Mouse (Mus musculus): Measurements from ENCODE around the gene Gm1113.
A peak's percentile ranks its signal among the peaks of the same experiment; 100 is the strongest.

The Gm1113 gene

DNA sequence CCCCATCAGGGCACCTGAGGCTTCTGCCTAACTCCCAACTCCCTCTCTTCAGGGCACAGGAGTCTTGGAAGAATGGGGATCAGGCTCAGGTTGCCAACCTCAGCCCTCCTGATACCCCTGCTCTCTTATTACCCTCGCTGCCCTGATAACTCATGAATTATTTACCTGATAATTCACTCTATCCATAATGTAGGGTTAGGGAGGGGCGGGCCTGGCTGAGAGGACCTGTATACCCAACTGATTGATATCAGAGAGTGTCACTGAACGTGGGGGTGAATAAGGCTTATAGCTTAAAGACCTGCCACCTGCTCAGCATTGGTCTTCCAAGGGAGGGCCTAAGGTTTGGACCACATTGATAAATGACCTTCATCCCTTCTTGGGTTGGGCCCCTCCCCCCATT, at the start of gene Gm1113:
Gene Gm1113 (minus strand): TSS at position 101 of the 400 bp plus-strand sequence.
- DNase-seq (ENCODE audit: low spot score) = no peak

DNA sequence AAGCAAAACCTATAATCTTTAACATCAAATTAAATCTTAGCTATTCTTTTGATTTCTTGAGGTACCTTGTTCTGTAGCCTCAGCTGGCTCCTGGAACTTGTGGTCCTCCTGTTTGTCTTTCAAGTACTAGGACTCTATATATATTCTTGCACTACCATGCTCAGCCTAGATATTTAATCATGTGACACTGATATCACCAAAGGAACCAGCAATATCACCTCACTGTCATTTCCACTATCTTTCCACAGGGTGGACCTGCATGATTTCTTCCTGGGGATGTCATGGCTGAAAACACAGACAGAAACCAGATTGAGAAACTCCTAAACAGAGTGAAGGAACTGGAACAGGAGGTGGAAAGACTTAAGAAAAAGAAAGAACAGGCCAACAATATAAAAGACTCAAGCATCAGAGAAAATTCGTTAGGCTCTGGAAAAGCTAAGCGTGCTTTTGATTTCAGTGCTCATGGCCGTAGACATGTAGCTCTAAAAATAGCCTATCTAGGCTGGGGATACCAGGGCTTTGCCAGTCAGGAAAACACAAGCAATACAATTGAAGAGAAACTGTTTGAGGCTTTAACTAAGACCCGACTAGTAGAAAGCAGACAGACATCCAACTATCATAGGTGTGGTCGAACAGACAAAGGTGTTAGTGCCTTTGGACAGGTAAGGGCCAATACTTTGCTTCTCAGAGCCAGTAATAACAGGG, 46.6 kb upstream of the Gm1113 start:
- no peak for DNase-seq (ENCODE audit: low spot score)

DNA sequence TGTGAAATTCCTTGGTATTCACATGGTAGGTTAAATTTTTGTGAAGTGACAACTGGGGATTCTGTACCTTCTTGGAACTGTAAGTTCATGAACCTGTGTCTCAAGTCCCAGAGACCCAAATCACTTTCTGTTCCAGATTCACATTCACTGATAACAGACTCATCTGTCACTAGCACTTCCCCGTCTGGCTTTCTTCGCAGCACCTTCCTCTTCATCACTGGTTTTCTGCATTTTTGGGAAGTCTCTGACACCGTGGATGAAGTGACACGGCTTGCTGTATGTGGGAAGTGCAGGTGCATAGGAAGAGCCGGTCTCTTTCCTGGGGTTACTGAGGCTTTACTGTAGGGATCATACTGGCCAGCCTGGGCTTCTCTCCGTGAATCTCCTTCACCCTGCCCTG, 43.5 kb upstream of the Gm1113 start:
- DNase-seq (ENCODE audit: low spot score) = no peak

DNA sequence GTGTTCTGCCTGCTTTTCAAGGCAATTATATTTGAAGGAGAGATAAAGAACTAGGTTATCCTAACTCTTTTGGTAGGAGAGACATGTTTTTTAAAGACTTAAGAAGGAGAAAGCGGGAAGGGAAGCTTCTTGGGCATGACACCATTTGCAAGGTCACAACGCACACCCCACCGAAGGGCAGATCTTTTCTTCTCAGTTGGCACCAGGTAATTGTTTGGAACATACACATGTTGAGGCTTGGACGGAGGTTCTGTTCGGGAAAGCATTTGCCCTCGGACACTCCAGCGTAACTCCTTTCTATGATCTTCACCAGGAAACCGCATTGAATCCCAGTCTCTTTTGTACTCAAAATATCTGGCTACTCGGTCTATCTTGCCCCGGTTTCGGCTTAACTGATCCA, 43.0 kb upstream of the Gm1113 start:
- no peak for DNase-seq (ENCODE audit: low spot score)

DNA sequence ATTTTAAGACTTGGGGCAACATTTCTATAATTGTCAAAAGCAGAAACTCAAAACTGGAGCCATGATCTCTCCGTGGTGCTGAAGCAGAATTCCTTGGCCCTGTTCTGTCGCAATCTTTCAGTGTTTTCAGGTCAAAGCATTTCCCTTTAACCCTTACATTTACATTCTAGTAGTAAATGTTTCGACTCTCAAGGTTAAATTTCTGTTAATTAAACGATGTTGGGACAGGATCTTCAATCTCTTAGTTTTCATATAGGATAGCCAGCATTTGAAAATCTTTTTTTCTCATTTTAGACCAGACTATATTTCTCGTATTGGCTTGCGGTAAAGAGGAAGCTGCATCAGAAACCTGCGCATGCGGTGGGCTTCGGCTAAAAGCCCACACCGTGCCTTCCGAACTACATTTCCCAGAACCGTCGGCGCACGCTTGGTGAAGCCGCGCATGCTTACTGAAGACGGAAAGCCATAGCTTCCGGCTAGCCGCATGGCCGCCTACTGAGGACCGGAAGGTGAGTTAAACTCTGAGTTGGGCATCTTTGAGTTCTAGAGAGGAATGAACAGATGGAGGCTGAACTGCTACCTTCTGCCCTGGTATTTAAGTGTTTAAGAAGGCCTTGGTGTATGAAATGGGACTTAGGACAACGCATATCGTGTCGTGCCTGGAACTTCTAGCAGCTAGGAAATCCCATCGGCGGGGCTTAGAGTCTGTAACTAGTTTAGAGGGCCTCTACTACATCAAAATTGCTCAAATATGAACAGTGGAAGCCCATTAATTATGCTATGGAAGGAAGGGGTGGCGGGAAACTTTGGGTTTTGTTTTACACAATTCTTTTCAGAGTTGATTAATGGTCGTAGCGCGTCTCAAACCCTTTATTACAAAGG, 41.2 kb upstream of the Gm1113 start:
- peak; percentile 99 for DNase-seq (ENCODE audit: low spot score)

DNA sequence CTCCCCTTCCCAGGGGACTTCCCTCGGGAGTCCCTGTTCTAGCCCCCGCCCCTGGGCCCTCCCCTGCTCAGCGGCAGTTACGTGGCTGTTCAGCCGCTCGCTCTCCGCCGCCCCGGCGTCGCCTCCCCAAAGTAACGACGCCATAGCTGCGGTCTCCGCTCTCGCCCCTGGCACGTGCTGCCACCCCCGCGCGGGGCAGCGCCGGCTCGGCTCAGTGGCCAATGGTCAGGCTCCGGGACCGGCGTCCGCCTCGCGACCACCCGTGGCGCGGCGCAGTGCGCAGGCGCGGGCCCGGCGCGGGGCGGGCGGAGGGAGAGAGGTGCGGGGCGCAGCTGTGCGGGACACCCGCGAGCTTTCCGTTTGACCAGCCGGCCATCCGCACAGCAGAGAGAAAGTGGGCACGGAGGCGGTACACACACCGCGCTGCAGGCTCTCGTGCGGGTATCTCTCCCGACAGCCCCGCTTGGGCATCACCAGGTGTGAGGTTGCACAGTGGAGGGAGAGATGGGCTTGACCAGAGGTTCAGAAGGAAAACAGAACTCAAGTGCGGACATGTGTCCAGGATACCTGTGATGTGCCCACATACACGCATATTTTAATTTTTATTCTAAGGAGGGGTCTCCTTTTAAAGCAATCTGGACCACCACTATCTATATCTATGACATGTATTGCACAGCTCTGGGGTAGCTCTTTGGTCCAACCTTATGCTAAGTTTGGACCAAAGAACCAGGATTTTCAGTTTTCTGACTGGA, 40.4 kb upstream of the Gm1113 start, which contains the start of the genes Ddx25 and Pus3:
Gene Ddx25 (minus strand): TSS at position 272 of the 752 bp plus-strand sequence.
Gene Pus3 (plus strand): TSS at position 339 of the 752 bp plus-strand sequence.
- peak; percentile 69 for DNase-seq (ENCODE audit: low spot score)

DNA sequence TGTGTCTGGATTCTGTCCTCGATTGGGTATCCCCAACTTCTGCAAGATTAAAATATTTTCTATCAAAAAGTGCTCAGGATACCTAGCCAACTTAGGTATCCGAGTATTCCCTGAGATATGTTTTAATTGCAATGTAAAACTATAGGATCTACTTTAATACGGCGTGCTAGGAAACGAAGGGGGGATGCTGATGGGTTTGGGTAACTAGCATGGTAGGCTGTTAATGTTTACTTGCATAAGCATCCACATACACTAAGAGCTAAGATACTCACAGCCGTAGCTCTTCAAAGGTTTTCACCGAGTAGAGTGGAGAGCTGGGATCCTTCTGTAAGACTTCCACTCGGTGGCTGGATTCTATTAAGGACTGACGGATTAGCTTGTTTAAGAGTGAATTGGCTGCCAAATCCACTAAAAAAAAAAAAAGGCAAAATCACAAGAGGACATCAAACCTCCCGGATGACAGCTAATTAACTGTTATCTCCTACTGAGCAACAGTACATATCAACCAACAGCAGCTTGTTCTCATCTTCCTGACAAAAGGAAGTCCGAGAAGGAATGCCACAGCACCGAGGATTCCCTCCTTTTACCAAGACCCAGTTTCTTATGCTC, 38.5 kb upstream of the Gm1113 start:
- no peak for DNase-seq (ENCODE audit: low spot score)

DNA sequence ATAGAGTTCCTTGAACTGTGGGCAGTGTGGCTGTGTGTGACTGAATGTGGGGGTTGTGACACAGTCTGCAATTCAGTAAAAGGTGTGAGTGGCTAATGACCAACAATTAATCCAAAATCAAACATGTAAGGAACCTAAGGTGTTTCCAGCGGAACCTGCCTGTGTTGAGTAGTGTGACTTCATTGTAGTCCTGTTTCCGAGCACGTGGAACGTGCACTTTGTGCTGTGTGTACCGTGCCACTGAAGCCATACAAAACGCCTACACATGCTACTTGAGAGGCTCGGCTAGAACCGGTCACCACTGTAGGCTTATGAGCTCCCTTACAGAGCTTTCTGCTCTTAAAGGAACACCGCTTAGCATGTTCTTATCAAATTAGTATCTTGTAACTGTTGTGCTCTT, 30.4 kb upstream of the Gm1113 start:
- DNase-seq (ENCODE audit: low spot score) = no peak

DNA sequence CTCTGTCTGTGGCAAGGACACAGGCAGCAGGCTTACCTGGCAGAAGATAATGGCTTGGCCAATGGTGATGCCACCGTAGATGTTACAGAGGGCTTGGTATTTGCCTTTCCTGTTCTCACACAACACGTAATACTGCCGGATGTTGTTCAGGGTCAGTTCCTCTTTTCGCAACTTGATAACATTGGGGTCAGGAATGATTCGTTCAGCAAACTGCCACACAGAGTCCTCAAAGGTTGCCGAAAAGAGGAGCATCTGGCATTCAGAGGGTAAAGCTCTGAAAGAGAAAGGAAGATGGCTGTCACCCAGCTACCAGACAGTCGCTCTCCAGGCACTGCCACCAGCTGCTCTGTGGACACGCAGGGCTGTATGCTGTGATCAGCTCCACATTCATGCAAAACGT, 28.7 kb upstream of the Gm1113 start:
- DNase-seq (ENCODE audit: low spot score) = no peak

DNA sequence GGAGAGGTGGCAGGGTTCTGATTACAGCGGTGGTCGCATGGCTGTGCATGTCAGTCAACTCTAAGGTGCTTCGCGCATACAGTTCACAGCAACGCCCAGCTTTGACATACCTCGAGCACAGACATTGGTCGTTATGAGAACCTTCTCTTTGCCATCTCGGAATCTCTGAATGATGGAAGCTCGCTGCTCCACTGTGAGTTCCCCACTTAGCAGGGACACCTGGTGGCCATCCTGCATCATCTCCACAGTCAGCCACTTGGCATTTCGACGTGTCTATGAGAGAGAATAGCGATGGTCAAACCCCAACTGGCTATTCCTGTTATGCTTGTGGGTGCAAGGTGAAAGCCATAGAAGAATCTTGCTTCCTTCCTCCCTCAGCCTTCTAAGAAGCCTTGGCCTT, 27.6 kb upstream of the Gm1113 start:
- DNase-seq (ENCODE audit: low spot score) = no peak

DNA sequence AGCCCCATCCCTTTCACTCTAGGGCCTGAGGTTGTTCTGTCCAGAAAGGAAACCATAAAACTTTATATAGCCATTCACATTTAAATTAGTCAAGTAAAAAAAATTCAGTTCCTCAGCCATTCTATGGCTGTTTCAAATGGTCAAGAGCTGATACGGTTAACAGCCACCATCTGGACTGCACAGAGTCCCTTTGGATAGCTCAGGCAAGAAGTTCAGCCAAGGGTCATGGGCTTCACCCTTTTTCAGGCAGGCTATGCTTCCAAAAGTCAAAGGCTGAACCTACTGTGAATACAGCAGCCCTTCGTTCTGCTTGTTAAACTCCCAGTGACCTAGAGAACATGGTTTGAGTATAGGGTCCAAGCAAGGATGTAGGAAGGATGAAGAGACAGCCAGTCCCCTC, 26.6 kb upstream of the Gm1113 start:
- no peak for DNase-seq (ENCODE audit: low spot score)

DNA sequence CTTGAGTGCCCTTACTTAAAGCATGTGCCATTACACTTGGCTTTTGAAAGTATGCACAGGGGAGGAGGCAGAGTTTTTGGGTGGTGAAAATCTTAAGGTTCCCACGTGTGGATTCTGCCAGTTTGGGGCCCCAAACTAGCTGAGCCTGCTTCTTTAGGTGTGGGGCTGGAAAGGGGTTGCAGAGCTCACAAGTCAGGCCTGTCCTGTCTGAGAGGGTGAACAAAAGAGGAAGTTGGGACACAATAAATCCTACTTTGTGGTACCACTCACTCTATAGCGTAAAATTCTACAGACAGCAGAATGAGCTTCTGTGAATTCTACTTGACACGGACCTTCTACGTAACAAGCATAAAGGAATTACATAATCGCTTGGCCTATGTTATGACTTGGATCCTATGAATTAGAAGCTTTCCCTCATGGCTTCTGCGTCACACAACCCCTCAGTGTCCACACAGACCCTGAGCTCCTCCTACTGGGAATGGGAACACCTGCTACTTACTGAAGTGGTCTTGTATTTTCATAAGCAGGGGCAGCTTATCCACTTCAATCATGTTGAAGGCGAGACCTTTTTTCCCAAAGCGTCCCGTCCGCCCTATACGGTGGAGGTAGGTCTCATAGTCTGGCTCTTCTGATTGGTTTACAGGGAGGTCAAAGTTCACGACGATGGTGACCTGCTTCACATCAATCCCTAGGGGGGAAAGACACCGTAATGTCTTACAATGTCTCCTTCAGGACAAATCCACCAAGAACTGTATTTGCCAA, 25.2 kb upstream of the Gm1113 start:
- no peak for DNase-seq (ENCODE audit: low spot score)

DNA sequence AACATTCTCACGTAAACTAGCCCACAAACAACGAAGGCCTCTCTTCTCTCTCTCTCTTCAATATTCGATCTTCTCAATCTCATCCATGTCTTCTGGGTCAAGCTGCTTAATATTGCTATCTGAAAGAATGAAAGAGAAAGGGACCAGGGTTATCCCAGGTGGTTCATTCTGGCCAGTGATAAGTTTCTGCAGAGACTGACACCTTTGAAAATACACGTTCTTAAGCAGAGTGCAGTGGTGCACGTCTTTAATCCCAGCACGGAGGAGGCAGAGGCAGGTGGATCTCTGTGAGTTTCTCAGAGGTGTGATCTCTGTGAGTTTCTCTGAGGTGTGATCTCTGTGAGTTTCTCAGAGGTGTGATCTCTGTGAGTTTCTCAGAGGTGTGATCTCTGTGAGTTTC, 23.9 kb upstream of the Gm1113 start:
- DNase-seq (ENCODE audit: low spot score) = no peak

DNA sequence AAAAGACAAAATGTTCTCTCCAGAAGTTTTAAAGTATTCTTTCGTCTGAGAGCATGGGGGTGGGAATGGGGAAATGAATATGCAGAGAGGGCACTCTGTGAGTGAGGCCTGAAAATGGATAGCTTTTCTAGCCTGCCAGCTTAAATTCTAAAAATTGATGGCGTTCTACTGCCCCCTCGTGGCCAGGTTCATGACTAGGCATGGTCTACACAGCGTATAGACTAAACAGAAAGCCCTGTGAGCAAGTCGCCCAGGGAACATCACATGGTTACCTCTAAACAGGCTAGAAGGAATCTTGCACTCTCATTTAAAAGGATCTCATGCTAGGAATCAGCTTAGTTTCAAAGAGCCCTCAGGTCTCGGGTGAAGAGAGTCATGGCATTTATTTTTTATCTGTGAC, 23.4 kb upstream of the Gm1113 start:
- DNase-seq (ENCODE audit: low spot score) = peak; percentile 88

DNA sequence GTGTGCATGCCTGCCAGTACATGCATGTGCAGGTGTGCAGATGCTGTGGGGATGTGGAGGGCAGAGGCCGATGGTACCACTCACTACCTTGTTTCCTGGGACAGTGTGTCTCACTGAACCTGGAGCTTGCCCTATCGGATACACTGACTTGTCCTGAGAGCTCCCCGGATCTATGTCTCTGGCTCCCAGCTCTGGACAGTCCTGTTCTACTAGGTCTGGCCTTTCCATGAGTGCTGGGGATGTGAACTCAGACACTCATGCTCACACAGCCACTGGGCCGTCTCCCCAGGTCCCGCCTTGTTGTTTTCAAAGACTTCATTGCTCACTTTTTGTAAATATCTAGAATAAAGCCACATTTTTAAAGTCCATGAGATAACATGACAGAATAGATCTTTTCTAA, 23.0 kb upstream of the Gm1113 start:
- DNase-seq (ENCODE audit: low spot score) = no peak

DNA sequence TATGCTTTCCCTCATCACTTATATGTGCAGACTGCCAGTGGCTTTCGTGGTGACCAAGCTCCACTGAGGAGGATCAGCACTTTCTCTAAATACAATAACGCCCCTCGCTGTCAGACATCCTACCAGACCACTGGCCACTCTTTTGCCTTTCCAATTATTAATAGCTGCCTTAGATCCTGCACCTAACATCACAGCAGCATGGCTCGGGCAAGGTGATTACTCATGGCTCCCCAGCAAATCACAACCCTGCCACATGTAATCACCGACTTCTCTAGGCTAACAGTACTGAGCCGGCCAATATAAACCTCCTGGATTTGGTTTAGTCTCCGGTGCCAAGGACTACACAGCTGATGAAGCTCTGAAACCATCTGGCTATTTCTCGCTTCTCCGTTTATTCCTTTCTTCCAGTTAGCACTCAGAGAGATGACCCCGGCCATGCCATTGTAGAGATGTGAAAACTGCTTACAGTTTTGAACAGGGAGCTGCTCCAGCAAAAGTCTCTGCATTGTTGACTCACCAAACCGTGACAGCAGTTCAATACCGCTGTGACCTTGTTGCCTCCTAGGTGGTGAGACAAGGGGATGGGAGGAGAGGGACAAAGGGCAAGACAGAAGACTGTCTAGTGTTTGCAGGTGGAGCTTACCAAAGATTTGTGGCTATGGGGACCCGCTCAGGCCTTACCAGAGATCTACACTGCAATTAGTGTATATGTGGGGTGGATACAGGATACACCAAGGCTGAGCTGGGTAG, 21.1 kb upstream of the Gm1113 start:
- no peak for DNase-seq (ENCODE audit: low spot score)

DNA sequence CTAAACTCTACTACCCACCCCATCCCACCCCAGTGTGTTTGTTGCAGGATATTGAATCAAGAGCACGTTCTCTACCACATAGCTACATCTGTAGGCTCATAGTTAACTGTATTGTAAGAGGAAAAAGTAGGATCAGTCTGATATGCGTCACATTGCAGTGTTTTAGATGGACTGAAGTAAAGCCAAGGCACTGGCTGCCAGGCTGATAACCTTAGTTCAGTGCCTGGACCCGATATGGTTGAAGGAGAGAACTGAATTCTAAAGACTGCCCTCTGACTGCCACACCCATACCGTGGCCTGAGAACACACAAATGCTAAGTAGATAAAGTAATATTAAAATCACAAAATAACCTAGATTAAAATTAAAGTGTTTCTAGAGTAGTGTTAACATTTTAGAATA, 17.8 kb upstream of the Gm1113 start:
- no peak for DNase-seq (ENCODE audit: low spot score)

DNA sequence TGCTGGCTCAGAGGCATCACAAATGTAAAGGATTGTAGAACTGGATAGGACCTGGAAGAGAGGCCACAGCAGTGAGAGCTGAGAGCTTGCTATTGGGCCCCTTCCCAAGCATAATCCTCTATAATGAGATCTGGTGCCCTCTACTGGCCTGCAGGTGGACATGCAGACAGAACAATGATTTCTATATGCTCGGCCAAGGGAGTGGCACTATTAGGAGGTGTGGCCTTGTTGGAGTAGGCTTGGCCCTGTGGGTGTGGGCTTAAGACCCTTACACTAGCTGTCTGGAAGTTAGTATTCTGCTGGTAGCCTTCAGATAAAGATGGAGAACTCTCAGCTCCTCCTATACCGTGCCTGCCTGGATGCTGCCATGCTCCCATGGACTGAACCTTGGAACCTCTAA, 17.0 kb upstream of the Gm1113 start:
- peak; percentile 88 for DNase-seq (ENCODE audit: low spot score)

DNA sequence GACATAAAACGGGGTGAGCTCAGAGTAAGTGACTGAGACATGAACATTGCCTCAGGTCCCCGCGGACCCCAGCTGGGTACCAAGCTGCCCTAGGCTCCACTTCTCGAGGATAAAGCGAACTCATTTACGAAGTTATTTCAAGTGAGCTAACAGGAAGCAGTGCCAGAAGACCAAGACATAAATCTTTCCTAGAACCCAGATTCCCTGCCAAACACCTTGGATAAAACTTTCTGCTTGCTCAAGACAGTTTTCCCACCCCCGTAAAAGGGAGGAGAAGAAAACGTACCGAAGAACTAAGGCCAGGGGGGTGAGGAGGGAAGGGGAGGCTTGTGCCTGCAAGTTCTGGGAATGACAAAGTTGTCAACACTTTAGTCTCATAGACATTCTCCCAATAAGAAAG, 15.2 kb upstream of the Gm1113 start:
- DNase-seq (ENCODE audit: low spot score) = no peak

DNA sequence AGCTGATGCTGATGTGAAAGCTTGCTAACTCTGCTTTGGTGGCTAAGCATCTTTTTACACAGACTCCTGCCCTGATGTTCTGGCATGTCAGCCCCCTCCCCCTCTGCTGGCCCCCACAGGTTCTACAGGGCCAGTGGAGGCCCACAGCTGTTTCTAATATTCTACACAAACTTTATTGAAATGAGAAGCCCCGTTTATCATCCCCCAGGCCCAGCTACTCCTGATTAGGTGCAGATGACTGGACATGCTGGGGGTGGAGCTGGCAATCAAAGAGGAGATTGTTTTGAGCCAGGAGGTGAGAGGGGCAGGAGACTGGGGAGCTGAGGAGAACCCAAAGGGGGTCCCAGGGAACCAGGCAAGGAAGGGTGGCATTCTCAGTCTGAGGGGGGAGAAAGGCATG, 11.7 kb upstream of the Gm1113 start:
- peak; percentile 67 for DNase-seq (ENCODE audit: low spot score)

DNA sequence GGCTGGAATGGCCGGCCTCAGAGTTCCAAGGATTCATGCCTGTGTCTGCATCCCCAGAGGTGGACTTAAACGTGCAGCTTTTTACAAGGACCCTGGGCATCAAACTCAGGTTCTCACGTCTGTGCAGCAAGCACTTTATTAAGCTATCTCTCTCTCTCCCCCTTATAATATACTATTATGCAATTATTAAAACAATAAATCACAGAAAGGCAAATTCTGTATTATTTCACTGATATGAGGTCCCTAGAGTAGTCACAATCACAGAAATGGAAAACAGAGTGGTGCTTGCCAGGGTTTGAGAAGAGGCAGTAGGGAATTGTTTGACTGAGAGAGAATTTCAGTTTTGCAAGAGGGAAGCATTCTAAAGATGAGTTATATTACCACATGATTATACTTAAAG, 11.1 kb upstream of the Gm1113 start:
- DNase-seq (ENCODE audit: low spot score) = no peak

Measured in embryo, embryonic 10 days (tissue).